Mouse (Mus musculus) bone marrow macrophage, adult 2 months (primary cell): ENCODE data around the gene Ate1.

ENCODE experiments used
- CTCF ChIP-seq: IDR thresholded peaks from 2 replicates; pipeline ENCODE4 v1.5.1; 2012; ENCODE audit warnings: low read depth, mild to moderate bottlenecking, low read length, moderate library complexity
- POLR2A ChIP-seq: IDR thresholded peaks from 2 replicates; pipeline ENCODE4 v1.6.1; 2012; ENCODE audit warnings: mild to moderate bottlenecking, low read depth, low read length, borderline replicate concordance

DNA sequence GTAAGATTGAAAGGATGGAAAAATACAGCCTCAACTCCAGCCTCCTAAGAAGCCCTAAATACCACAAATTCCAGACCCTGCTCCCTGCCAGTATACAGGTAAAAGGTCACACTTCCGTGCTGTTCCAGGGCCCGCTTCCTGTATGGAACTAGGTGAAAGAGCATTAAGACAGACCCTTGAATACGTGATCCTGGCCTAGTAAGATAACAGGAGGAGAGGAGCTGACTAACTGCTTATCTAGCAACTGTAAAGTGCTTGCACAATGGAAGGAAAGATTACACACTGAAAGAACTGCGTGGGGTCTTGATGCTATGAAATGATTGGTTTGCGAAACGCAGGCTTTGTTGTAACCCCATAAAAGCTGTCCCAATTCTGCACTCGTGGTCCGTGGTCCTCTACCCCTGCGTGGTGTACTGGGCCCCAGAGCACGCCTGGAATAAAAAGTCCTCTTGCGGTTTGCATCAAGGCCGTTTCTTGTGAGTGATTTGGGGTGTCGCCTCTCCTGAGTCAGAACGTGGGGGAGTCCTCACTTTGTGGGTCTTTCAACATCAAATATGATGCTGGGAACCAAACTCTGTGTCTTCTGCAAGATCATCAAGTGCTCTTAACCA, 748 bp upstream of the Ate1 start:
- TF ChIP-seq CTCF (no peak), POLR2A (no peak)
